Mouse (Mus musculus) neural tube, embryonic 12.5 days (tissue): ENCODE data around the gene Sprr2a2. TPM values are rescaled to one million over a fixed set of nuclear protein-coding genes. Genes with fewer than 3 reads are reported as not detected.
"Not testable (repeated sequence)": the region's sequence is repeated elsewhere in the genome, so short reads cannot be mapped to it uniquely, and the experiment has no call there.

Experiments
- ATAC-seq: fragments of 200-750 bp; cut with Nextera tagmentation; 2 replicates; pipeline ENCODE4 v1.8.0; 2017; ENCODE audit warnings: low read depth, mild to moderate bottlenecking, moderate TSS enrichment, moderate library complexity; ENCODE audit not compliant: low FRiP score
- H3K27ac ChIP-seq: fragments of 300-500 bp; sonication (generic); 2 replicates; pipeline ENCODE4 v1.5.1; 2016
- H3K27me3 ChIP-seq: fragments of 300-500 bp; sonication (generic); replicated peaks from 2 replicates; pipeline ENCODE4 v1.6.1; 2016; ENCODE audit warnings: mild to moderate bottlenecking
- H3K36me3 ChIP-seq: fragments of 300-500 bp; sonication (generic); 2 replicates; pipeline ENCODE4 v1.6.1; 2016; ENCODE audit warnings: mild to moderate bottlenecking
- H3K4me1 ChIP-seq: fragments of 300-500 bp; sonication (generic); 2 replicates; pipeline ENCODE4 v1.6.1; 2016
- H3K4me2 ChIP-seq: fragments of 300-500 bp; sonication (generic); replicated peaks from 2 replicates; pipeline ENCODE4 v1.6.1; 2016; ENCODE audit warnings: mild to moderate bottlenecking
- H3K4me3 ChIP-seq: fragments of 300-500 bp; sonication (generic); 2 replicates; pipeline ENCODE4 v1.5.1; 2016
- H3K9ac ChIP-seq: fragments of 300-500 bp; sonication (generic); 2 replicates; pipeline ENCODE4 v1.6.1; 2016; ENCODE audit warnings: mild to moderate bottlenecking
- H3K9me3 ChIP-seq: fragments of 300-500 bp; sonication (generic); 2 replicates; pipeline ENCODE4 v1.6.1; 2016; ENCODE audit warnings: mild to moderate bottlenecking
- WGBS: fragments of 180-500 bp; shearing (Covaris S2); methylation state at CpG from one replicate; pipeline ENCODE4 v1.1.7; 2016; 5-methylcytosine and 5-hydroxymethylcytosine counted together
- polyA plus RNA-seq: library from polyadenylated mRNA; unstranded; fragments of >200 nt; fragmentation: Nextera tagmentation; extraction: Ambion mirVana; gene quantifications from 2 replicates; pipeline ENCODE4 v1.2.1, GENCODE M21; 2016

The Sprr2a2 gene
- polyA plus RNA-seq, 1 experiment from 2014 or later = not detected

- H3K9ac ChIP-seq, H3K9me3 ChIP-seq, H3K4me3 ChIP-seq, H3K27me3 ChIP-seq, H3K4me2 ChIP-seq, H3K4me1 ChIP-seq, H3K27ac ChIP-seq, ATAC-seq, H3K36me3 ChIP-seq: not testable (repeated sequence)
- 93% methylated on average over 1 of the region's 1 CpGs for WGBS
These were observed 69.4 kb downstream of the Sprr2a2 start, which contains the start of gene Sprr2a3 for GRCm38 (mm10) chr3:92285101-92285500. TSS of gene Sprr2a3 (plus strand) at chr3:92285417.

- H3K4me1 ChIP-seq, H3K9me3 ChIP-seq, H3K9ac ChIP-seq, H3K4me3 ChIP-seq, ATAC-seq, H3K4me2 ChIP-seq, H3K36me3 ChIP-seq, H3K27me3 ChIP-seq, H3K27ac ChIP-seq: not testable (repeated sequence)
- WGBS = 79% methylated on average over 6 of the region's 6 CpGs
These were observed 72.8 kb downstream of the Sprr2a2 start for GRCm38 (mm10) chr3:92288489-92288888.

Other genes with a start within 250 kb of the Sprr2a2 start
- not detected in 2 replicates for gene Pglyrp3, start 201.3 kb upstream of the Sprr2a2 start, polyA plus RNA-seq
- 5.7 and 6.6 TPM in 2 replicates for gene Lor, start 132.8 kb upstream of the Sprr2a2 start, polyA plus RNA-seq
- gene Prr9, start 92.0 kb upstream of the Sprr2a2 start, polyA plus RNA-seq = not detected in 2 replicates
- gene Lelp1, start 73.2 kb upstream of the Sprr2a2 start, polyA plus RNA-seq = not detected in 2 replicates
- gene Sprr2a1, start 121 bp upstream of the Sprr2a2 start, polyA plus RNA-seq = not detected in 2 replicates
- not detected in 2 replicates for gene Sprr2a3, start 69.5 kb downstream of the Sprr2a2 start, polyA plus RNA-seq
- 0.25 TPM in 1 of 2 replicates, not detected in the other for gene Sprr2b, start 100.7 kb downstream of the Sprr2a2 start, polyA plus RNA-seq
- gene Sprr2d, start 123.2 kb downstream of the Sprr2a2 start, polyA plus RNA-seq = not detected in 2 replicates
- not detected in 2 replicates for gene Sprr2e, start 136.2 kb downstream of the Sprr2a2 start, polyA plus RNA-seq
- gene Sprr2f, start 149.3 kb downstream of the Sprr2a2 start, polyA plus RNA-seq = not detected in 2 replicates
- gene Sprr2h, start 169.8 kb downstream of the Sprr2a2 start, polyA plus RNA-seq = not detected in 2 replicates
- not detected in 2 replicates for gene Sprr2i, start 192.1 kb downstream of the Sprr2a2 start, polyA plus RNA-seq
- gene Sprr2j-ps, start 202.2 kb downstream of the Sprr2a2 start, polyA plus RNA-seq = not detected in 2 replicates
- gene Gm9774, start 213.5 kb downstream of the Sprr2a2 start, polyA plus RNA-seq = 7.4 and 8.9 TPM in 2 replicates
- gene Sprr2k, start 216.7 kb downstream of the Sprr2a2 start, polyA plus RNA-seq = not detected in 2 replicates
- not detected in 2 replicates for gene Sprr1b, start 222.9 kb downstream of the Sprr2a2 start, polyA plus RNA-seq
- not detected in 2 replicates for gene Sprr3, start 242.8 kb downstream of the Sprr2a2 start, polyA plus RNA-seq